Mouse (Mus musculus): ENCODE results near the gene Angptl6. TPM values are rescaled to one million over a fixed set of nuclear protein-coding genes. Genes with fewer than 3 reads are reported as not detected.

Angptl6 gene
- total and polyA plus RNA-seq, 2 experiments, result 17.6 to 47.4 TPM

- WGBS, result 16% methylated on average over 13 of the region's 13 CpGs
- H3K27ac ChIP-seq (replicated peaks; ENCODE audit: insufficient read depth, low read depth, low read length), result no peak overlapping the region
- peaks cover 17% of the 10 kb centered on the region; the same call in 1 of the 2 replicates for H3K79me2 ChIP-seq (ENCODE audit: control insufficient read depth, insufficient read depth, low read length)
- no peaks in the 10 kb centered on the region for H3K27me3 ChIP-seq (ENCODE audit: control insufficient read depth, insufficient read depth, low read length)
- DNase-seq (ENCODE audit: extremely low read depth, low read depth, low spot score), result peak; percentile 65
- H3K36me3 ChIP-seq (ENCODE audit: control insufficient read depth, insufficient read depth, low read length), result no peaks in the 10 kb centered on the region
- H3K9ac ChIP-seq (ENCODE audit: low read depth, low read length), result no peak overlapping the region
- TF ChIP-seq POLR2A (IDR thresholded peaks at IDR 0.05; ENCODE audit: extremely low read depth, insufficient read depth, low read length) (no peak), CTCF (IDR thresholded peaks at IDR 0.05; ENCODE audit: low read depth, low read length) (peak; percentile 59)
- H3K4me3 ChIP-seq (ENCODE audit: insufficient read depth, low read depth, low read length), result no peak overlapping the region
- H3K4me1 ChIP-seq (ENCODE audit: control insufficient read depth, insufficient read depth, low read length), result peaks cover 15% of the 10 kb centered on the region
Measured at GRCm38 (mm10) chr9:20901466-20902173, 22.1 kb upstream of the Angptl6 start.

GRCm38 (mm10) chr9:20898511-20899073 is 19.1 kb upstream of the Angptl6 start, which contains the start of gene Eif3g:
Gene Eif3g, minus strand, starts transcription at chr9:20898623.
- Histone ChIP-seq H3K36me3 (ENCODE audit: control insufficient read depth, insufficient read depth, low read length) (peaks cover 5% of the 10 kb centered on the region; the same call in 1 of the 2 replicates), H3K9ac (ENCODE audit: low read depth, low read length) (peak within 1 kb of the TSS; percentile 95), H3K4me3 (ENCODE audit: insufficient read depth, low read depth, low read length) (peak within 1 kb of the TSS; percentile 95), H3K27me3 (ENCODE audit: control insufficient read depth, insufficient read depth, low read length) (no peaks in the 10 kb centered on the region), H3K79me2 (ENCODE audit: control insufficient read depth, insufficient read depth, low read length) (peaks cover 17% of the 10 kb centered on the region; the same call in 1 of the 2 replicates), H3K4me1 (ENCODE audit: control insufficient read depth, insufficient read depth, low read length) (peaks cover 15% of the 10 kb centered on the region), H3K27ac (replicated peaks; ENCODE audit: insufficient read depth, low read depth, low read length) (no peak within 1 kb of the TSS)
- peak; percentile 72 for DNase-seq (ENCODE audit: extremely low read depth, low read depth, low spot score)
- TF ChIP-seq POLR2A (IDR thresholded peaks at IDR 0.05; ENCODE audit: extremely low read depth, insufficient read depth, low read length) (peak; percentile 62), CTCF (IDR thresholded peaks at IDR 0.05; ENCODE audit: low read depth, low read length) (peak; percentile 96)
- 3% methylated on average over 34 of the region's 34 CpGs for WGBS

GRCm38 (mm10) chr9:20897736-20898510 is 18.4 kb upstream of the Angptl6 start:
- 3% methylated on average over 32 of the region's 39 CpGs for WGBS
- H3K27me3 ChIP-seq (ENCODE audit: control insufficient read depth, insufficient read depth, low read length), result no peaks in the 10 kb centered on the region
- H3K4me1 ChIP-seq (ENCODE audit: control insufficient read depth, insufficient read depth, low read length), result peaks cover 15% of the 10 kb centered on the region
- H3K9ac ChIP-seq (ENCODE audit: low read depth, low read length), result peak overlapping the region; percentile 95
- peaks cover 17% of the 10 kb centered on the region; the same call in 1 of the 2 replicates for H3K79me2 ChIP-seq (ENCODE audit: control insufficient read depth, insufficient read depth, low read length)
- no peak for DNase-seq (ENCODE audit: extremely low read depth, low read depth, low spot score)
- TF ChIP-seq CTCF (IDR thresholded peaks at IDR 0.05; ENCODE audit: low read depth, low read length) (no peak), POLR2A (IDR thresholded peaks at IDR 0.05; ENCODE audit: extremely low read depth, insufficient read depth, low read length) (no peak)
- peaks cover 5% of the 10 kb centered on the region; the same call in 1 of the 2 replicates for H3K36me3 ChIP-seq (ENCODE audit: control insufficient read depth, insufficient read depth, low read length)
- no peak overlapping the region for H3K27ac ChIP-seq (replicated peaks; ENCODE audit: insufficient read depth, low read depth, low read length)
- peak overlapping the region; percentile 95 for H3K4me3 ChIP-seq (ENCODE audit: insufficient read depth, low read depth, low read length)

GRCm38 (mm10) chr9:20895382-20895781 is 15.9 kb upstream of the Angptl6 start:
- TF ChIP-seq POLR2A (IDR thresholded peaks at IDR 0.05; ENCODE audit: extremely low read depth, insufficient read depth, low read length) (no peak), CTCF (IDR thresholded peaks at IDR 0.05; ENCODE audit: low read depth, low read length) (no peak)
- WGBS, result 93% methylated on average over 9 of the region's 9 CpGs

GRCm38 (mm10) chr9:20894629-20895028 is 15.1 kb upstream of the Angptl6 start:
- H3K27ac ChIP-seq (replicated peaks; ENCODE audit: insufficient read depth, low read depth, low read length), result no peak overlapping the region
- no peak overlapping the region for H3K9ac ChIP-seq (ENCODE audit: low read depth, low read length)
- peaks cover 14% of the 10 kb centered on the region for H3K36me3 ChIP-seq (ENCODE audit: control insufficient read depth, insufficient read depth, low read length)
- H3K79me2 ChIP-seq (ENCODE audit: control insufficient read depth, insufficient read depth, low read length), result peaks cover 17% of the 10 kb centered on the region; the same call in 1 of the 2 replicates
- WGBS, result 90% methylated on average over 15 of the region's 15 CpGs
- no peak for DNase-seq (ENCODE audit: extremely low read depth, low read depth, low spot score)
- H3K27me3 ChIP-seq (ENCODE audit: control insufficient read depth, insufficient read depth, low read length), result no peaks in the 10 kb centered on the region
- H3K4me1 ChIP-seq (ENCODE audit: control insufficient read depth, insufficient read depth, low read length), result peaks cover 14% of the 10 kb centered on the region
- TF ChIP-seq POLR2A (IDR thresholded peaks at IDR 0.05; ENCODE audit: extremely low read depth, insufficient read depth, low read length) (no peak), CTCF (IDR thresholded peaks at IDR 0.05; ENCODE audit: low read depth, low read length) (no peak)
- no peak overlapping the region for H3K4me3 ChIP-seq (ENCODE audit: insufficient read depth, low read depth, low read length)

More at GRCm38 (mm10) chr9:20895382-20895781, 15.9 kb upstream of the Angptl6 start:
- DNase-seq (ENCODE audit: extremely low read depth, low read depth, low spot score), result no peak
- Histone ChIP-seq H3K27ac (replicated peaks; ENCODE audit: insufficient read depth, low read depth, low read length) (no peak overlapping the region), H3K36me3 (ENCODE audit: control insufficient read depth, insufficient read depth, low read length) (peaks cover 10% of the 10 kb centered on the region; the same call in 1 of the 2 replicates), H3K4me3 (ENCODE audit: insufficient read depth, low read depth, low read length) (no peak overlapping the region), H3K4me1 (ENCODE audit: control insufficient read depth, insufficient read depth, low read length) (peaks cover 14% of the 10 kb centered on the region), H3K9ac (ENCODE audit: low read depth, low read length) (no peak overlapping the region), H3K27me3 (ENCODE audit: control insufficient read depth, insufficient read depth, low read length) (no peaks in the 10 kb centered on the region), H3K79me2 (ENCODE audit: control insufficient read depth, insufficient read depth, low read length) (peaks cover 17% of the 10 kb centered on the region; the same call in 1 of the 2 replicates)
